Mouse (Mus musculus) common myeloid progenitor, adult 5-6 weeks (primary cell): ENCODE measurements around the gene Usp2. TPM values are rescaled to one million over a fixed set of nuclear protein-coding genes. Genes with fewer than 3 reads are reported as not detected.
A peak's percentile ranks its signal among the peaks of the same experiment; 100 is the strongest.

Experiments
- ATAC-seq: replicated peaks from 2 replicates; pipeline ENCODE4 v1.8.0; 2016; ENCODE audit warnings: low read depth, mild to moderate bottlenecking, moderate TSS enrichment, inconsistent platforms; ENCODE audit not compliant: poor library complexity, severe bottlenecking
- total RNA-seq: library from RNA; stranded (forward); fragments of 200-1000, 187-1606 nt; gene quantifications from 2 replicates; pipeline ENCODE4 v1.2.3, GENCODE M21; 2017

The Usp2 gene
- total RNA-seq, 1 experiment from 2014 or later: 3.8 TPM

- ATAC-seq: no peak
Observed at GRCm38 (mm10) chr9:44073115-44073514, 6.3 kb downstream of the Usp2 start.

GRCm38 (mm10) chr9:44074395-44075275, 7.8 kb downstream of the Usp2 start:
- ATAC-seq: no peak; the same call in 1 of the 2 replicates

- no peak for ATAC-seq
Observed at GRCm38 (mm10) chr9:44075276-44075995, 8.6 kb downstream of the Usp2 start.

- no peak for ATAC-seq
Observed at GRCm38 (mm10) chr9:44075996-44076763, 9.4 kb downstream of the Usp2 start.

GRCm38 (mm10) chr9:44076764-44077120, 9.9 kb downstream of the Usp2 start:
- ATAC-seq: peak; percentile 64

- ATAC-seq: no peak
Observed at GRCm38 (mm10) chr9:44077266-44077910, 10.6 kb downstream of the Usp2 start.

GRCm38 (mm10) chr9:44078136-44078797, 11.4 kb downstream of the Usp2 start:
- ATAC-seq: no peak

GRCm38 (mm10) chr9:44078955-44079756, 12.3 kb downstream of the Usp2 start:
- peak; percentile 30 for ATAC-seq

- ATAC-seq: no peak
Observed at GRCm38 (mm10) chr9:44079997-44080780, 13.4 kb downstream of the Usp2 start.

GRCm38 (mm10) chr9:44080953-44081352, 14.1 kb downstream of the Usp2 start:
- ATAC-seq: no peak

GRCm38 (mm10) chr9:44081581-44081980, 14.8 kb downstream of the Usp2 start:
- ATAC-seq: no peak

GRCm38 (mm10) chr9:44082266-44082665, 15.4 kb downstream of the Usp2 start:
- ATAC-seq: no peak

- ATAC-seq: no peak
Observed at GRCm38 (mm10) chr9:44083392-44084121, 16.7 kb downstream of the Usp2 start.

- peak; percentile 7; the same call in 1 of the 2 replicates for ATAC-seq
Observed at GRCm38 (mm10) chr9:44084236-44084635, 17.4 kb downstream of the Usp2 start.

GRCm38 (mm10) chr9:44084659-44085229, 17.9 kb downstream of the Usp2 start:
- peak; percentile 46 for ATAC-seq

GRCm38 (mm10) chr9:44085276-44085675, 18.5 kb downstream of the Usp2 start:
- ATAC-seq: no peak
